Mouse (Mus musculus) lung, postnatal 10 days (tissue): ENCODE measurements around the gene Pdgfb.

ENCODE experiments used
- DNase-seq: peaks from one replicate; pipeline ENCODE4 v3.0.0; 2021

The Pdgfb gene

GRCm38 (mm10) chr15:80014321-80015210 lies at the start of gene Pdgfb:
Gene Pdgfb, minus strand, starts transcription at chr15:80014977.
- DNase-seq = peak; percentile 89

- no peak for DNase-seq
Observed at GRCm38 (mm10) chr15:80062821-80063220, 48.0 kb upstream of the Pdgfb start.

GRCm38 (mm10) chr15:80062339-80062738 lies 47.6 kb upstream of the Pdgfb start:
- DNase-seq = no peak

GRCm38 (mm10) chr15:80061071-80061550 lies 46.3 kb upstream of the Pdgfb start:
- DNase-seq = no peak

- DNase-seq = no peak
Observed at GRCm38 (mm10) chr15:80060356-80061070, 45.7 kb upstream of the Pdgfb start.

- DNase-seq = no peak
Observed at GRCm38 (mm10) chr15:80059606-80060005, 44.8 kb upstream of the Pdgfb start.

- no peak for DNase-seq
Observed at GRCm38 (mm10) chr15:80058151-80058550, 43.4 kb upstream of the Pdgfb start.

- DNase-seq = peak; percentile 73
Observed at GRCm38 (mm10) chr15:80054034-80054710, 39.4 kb upstream of the Pdgfb start.

- DNase-seq = peak; percentile 74
Observed at GRCm38 (mm10) chr15:80053381-80054033, 38.7 kb upstream of the Pdgfb start.

GRCm38 (mm10) chr15:80051782-80052181 lies 37.0 kb upstream of the Pdgfb start:
- no peak for DNase-seq

GRCm38 (mm10) chr15:80051092-80051761 lies 36.5 kb upstream of the Pdgfb start:
- peak; percentile 61 for DNase-seq

- peak; percentile 68 for DNase-seq
Observed at GRCm38 (mm10) chr15:80050093-80050492, 35.3 kb upstream of the Pdgfb start.

GRCm38 (mm10) chr15:80047973-80048372 lies 33.2 kb upstream of the Pdgfb start:
- no peak for DNase-seq

GRCm38 (mm10) chr15:80047242-80047641 lies 32.5 kb upstream of the Pdgfb start:
- DNase-seq = no peak

GRCm38 (mm10) chr15:80045749-80046148 lies 31.0 kb upstream of the Pdgfb start:
- no peak for DNase-seq

- no peak for DNase-seq
Observed at GRCm38 (mm10) chr15:80044249-80044648, 29.5 kb upstream of the Pdgfb start.

GRCm38 (mm10) chr15:80042152-80042551 lies 27.4 kb upstream of the Pdgfb start:
- DNase-seq = no peak

- DNase-seq = no peak
Observed at GRCm38 (mm10) chr15:80038110-80038391, 23.3 kb upstream of the Pdgfb start.

GRCm38 (mm10) chr15:80037255-80038109 lies 22.7 kb upstream of the Pdgfb start:
- no peak for DNase-seq

GRCm38 (mm10) chr15:80035341-80035885 lies 20.6 kb upstream of the Pdgfb start:
- DNase-seq = no peak

- no peak for DNase-seq
Observed at GRCm38 (mm10) chr15:80034913-80035312, 20.1 kb upstream of the Pdgfb start.
